Mouse (Mus musculus): ENCODE data around the gene Phf5a. TPM values are rescaled to one million over a fixed set of nuclear protein-coding genes. Genes with fewer than 3 reads are reported as not detected.
"Not testable (repeated sequence)": the region's sequence is repeated elsewhere in the genome, so short reads cannot be mapped to it uniquely, and the experiment has no call there.

Gene Phf5a
- 10 to 100 TPM; 42.6 to 44.5 TPM for total RNA-seq (2021)

DNA sequence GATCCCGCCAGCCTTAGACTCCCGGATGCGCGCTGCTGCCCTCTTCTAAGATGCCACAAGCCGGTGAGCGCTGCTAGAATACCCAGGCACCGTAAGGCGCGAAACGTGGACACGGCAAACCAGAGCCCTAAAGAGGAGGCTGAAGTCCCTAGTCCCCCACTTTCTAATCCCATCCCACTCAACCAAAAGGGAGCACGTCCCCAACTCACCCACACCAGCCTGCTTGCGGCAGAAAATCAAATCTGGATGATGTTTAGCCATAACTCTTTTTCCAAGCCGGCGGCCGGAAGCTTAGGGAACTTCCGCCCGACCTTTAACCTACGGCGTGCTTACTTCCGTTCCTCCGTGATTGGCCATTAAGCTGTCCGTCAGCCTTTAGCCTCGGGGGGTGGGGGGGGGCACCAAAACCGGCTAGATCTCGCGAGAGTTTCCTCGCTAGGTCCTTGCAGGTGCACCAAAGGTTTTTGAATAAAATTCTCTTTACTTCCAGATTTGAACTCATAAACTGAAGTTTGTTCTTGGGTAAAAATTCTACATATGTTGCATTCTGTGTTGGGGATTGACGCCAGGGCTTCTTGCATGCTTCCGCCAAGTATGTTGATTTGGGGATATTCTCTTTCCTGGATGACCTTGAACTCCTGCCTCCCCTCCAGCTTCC, at the start of gene Phf5a:
Phf5a (minus strand) TSS at position 308 of the 658 bp plus-strand sequence.
- intact Hi-C loops (cut with DNase I), result no loop called here
- DNase-seq (ENCODE audit: extremely low spot score in 1 of 2, low spot score in 2 of 2), result peak; percentile 85 to 92

DNA sequence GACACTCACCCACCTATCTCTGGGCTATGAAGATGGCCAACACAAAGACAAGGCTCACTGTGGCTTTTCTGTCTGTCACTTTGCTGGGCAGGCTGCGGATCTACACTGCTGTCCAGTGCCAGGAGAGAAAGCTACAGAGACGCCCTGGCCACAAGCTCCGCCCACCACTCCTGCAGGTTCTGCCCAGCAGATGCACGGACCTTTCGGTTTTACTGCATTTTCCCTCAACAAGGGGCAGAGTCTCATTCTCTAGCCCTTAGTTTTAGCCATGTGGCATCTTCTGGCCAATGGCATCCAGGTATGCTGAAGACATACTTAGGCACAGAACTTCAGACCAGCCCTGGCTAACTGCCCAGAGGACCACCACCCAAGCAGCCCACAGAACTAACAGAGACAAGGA, 49.5 kb upstream of the Phf5a start:
- DNase-seq (ENCODE audit: extremely low spot score in 1 of 2, low spot score in 2 of 2), result peak in 1 of 2 experiments; percentile 61
- intact Hi-C loops (cut with DNase I), result no loop called here

DNA sequence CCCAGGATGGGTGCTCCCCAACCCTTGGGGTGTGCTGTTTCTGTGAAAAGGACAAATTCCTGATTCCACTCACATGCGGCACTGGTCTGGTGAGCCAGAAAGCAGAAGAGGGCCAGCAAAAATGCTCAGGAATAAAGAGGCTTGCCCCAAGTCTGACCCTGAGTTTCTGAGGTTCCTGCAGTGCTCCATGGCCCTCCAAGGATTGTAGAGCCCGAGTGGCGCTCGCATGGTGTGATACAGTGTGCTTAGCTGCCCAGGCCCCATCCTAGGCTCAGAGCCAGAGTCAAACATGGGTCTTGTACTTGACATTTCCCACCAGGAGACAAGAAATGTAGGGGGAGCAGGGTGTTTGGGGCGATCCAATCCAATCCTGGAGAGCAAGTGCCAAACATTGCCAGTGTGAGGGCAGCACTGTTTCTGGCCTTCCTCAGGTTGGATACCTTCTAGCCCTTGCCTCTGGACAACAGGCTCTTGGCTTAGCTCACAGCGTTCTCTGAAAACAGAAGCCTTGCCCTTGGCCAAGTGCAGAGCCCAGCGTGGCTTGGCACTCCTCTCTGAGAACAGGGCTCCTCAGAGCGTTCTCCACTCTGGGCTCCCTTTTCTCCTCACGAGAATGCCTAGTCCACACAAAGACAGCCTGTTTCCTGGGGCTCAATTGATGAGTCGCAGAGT, 49.0 kb upstream of the Phf5a start:
- intact Hi-C loops (cut with DNase I), result no loop called here
- DNase-seq (ENCODE audit: extremely low spot score in 1 of 2, low spot score in 2 of 2), result peak in 1 of 2 experiments; percentile 55

DNA sequence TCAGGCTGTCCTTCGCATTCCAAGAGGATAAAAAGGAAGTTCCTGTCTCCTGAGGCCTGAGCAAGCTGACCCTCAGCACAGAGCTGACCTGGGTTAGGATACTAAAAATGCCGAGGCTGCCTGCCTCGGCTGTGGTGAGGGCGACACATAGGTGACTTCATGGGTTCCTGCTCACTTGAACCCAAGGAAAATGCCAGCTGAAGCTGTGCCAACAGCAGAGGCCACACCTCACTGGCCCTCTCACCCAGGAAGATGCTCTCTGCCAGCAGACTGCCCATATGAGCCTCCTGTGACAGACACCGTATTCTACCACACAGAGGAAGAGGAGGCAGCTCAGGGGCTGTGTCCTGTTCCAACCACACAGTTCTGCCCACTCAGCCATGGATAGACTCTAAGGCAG, 47.4 kb upstream of the Phf5a start:
- no peak for DNase-seq (ENCODE audit: extremely low spot score in 1 of 2, low spot score in 2 of 2)
- intact Hi-C loops (cut with DNase I), result no loop called here

DNA sequence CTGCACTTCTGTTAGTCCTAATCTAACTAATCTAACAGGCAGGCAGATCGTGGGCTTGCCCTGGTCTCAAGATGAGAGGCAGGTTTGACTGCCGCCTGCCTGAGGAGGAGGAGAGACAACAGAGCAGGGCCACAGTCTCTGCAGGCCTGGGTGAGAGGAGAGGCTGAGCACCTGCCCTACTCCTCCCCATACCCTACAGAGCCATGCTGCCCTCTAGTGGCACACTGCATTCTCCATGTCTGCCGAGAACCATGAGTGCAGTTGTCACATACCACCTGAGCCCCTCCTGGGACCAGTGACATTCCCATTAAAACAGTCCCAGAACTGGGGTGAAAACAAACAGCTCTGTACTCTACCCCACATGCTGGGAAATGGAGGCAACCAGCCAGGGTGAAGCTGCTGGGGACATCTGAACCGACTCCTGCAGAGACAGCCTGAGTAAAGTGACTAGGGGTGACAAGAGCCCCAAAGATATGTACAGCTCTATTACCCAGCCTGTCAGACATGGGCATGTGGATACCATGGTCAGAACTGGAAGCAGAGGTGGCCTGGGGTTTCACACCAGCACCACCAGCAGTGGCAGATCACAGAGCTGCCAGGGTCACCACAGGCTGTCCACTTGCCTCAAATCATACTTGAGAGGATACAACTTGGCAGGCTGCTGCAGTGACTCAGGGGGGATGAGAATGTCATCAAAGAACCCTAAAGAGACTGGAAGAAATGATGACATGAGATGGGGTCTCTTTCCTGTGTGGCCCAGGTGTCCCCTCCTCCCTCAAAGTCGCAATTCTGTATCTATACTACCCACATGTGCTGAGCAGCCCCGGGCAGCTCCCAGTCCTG, 46.1 kb upstream of the Phf5a start:
- DNase-seq (ENCODE audit: extremely low spot score in 1 of 2, low spot score in 2 of 2), result peak in 1 of 2 experiments; percentile 83
- intact Hi-C loops (cut with DNase I), result no loop called here

DNA sequence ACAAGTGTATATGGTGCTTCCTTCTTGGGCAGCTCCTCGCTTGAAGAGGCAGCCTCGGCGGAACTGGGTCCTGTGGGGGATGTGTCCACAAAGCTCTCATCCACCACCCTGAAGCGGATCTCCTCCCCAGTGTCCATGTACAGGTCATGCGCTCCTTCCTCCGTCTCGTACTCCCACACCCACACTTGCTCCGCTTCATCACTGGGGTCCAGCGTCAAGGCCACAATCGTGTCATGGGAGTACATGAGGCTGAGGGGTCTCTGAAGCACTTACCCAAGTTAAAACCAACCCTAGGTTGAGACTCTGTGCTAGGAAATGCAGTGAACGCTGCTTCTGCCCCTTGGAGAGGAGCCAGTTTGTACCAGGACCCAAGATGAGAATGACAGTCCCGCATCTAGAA, 45.5 kb upstream of the Phf5a start:
- intact Hi-C loops (cut with DNase I), result no loop called here
- no peak for DNase-seq (ENCODE audit: extremely low spot score in 1 of 2, low spot score in 2 of 2)

DNA sequence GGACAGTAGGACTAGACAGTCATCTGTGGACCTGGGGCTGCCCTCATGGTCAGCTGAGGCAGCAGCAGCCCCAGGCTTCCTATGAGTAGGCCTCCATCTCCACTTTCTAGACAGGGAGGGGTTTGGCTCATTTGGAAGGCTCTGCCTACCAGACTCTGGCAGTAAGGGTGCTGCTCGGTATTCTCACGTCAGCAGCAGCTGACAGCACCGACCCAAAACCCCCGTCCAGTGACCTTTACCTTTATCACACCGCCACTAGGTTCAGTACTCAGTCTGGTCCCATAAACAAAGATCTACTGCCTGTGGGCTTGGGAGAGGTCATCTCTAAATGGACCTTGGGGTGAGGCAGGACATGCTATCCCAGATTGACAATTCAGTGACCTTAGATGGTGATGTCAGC, 44.0 kb upstream of the Phf5a start:
- intact Hi-C loops (cut with DNase I), result no loop called here
- DNase-seq (ENCODE audit: extremely low spot score in 1 of 2, low spot score in 2 of 2), result no peak

DNA sequence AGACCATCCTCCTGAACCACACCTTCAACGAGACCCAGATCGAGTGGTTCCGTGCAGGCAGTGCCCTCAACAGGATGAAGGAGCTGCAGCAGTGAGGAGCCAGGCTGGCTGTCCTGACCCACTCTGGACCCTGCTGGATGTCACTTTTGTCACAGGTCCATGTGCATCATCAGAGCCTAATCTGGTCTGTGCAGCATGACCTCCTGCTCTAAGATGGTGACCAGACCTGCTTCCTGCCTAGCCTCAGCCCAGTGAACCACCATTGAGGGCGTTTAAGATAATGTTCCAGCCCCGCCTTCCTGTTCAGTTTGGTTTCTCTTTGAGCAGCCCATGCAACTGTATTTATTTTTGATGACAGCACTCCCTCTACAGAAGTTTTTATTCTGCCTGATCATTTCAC, 43.0 kb upstream of the Phf5a start:
- intact Hi-C loops (cut with DNase I), result no loop called here
- no peak for DNase-seq (ENCODE audit: extremely low spot score in 1 of 2, low spot score in 2 of 2)

DNA sequence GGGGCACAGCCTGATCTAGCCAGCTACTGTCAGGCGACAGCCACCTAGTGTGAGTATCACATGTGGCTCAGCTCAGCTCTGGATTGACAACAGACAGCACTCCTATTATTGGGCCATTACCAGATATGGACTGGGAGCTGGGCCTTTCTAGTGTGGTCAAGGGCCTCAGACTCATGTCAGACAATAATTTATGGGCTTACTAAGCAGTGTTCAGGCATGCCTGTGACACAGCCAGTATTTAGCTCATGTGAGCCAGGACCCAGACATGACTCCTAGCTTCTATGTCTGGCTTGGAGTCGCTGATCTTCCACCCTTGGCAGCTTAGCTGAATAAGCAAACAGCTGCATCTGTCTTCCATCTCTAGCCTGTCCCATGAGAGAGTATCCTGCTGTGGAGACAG, 40.8 kb upstream of the Phf5a start:
- DNase-seq (ENCODE audit: extremely low spot score in 1 of 2, low spot score in 2 of 2), result no peak

DNA sequence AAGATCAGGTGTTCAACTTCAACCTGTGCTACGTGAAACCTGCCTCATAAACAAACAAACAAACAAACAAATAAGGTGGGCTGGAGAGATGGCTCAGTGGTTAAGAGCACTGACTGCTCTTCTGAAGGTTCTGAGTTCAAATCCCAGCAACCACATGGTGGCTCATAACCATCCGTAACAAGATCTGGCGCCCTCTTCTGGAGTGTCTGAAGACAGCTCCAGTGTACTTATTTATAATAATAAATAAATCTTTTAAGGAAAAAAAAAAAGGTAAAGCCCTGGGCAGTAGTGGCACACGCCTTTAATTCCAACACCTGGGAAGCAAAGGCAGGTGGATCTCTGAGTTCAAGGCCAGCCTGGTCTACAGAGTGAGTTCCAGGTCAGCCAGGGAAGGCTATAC, 37.1 kb upstream of the Phf5a start:
- not testable (repeated sequence) for DNase-seq (ENCODE audit: extremely low spot score in 1 of 2, low spot score in 2 of 2)
- intact Hi-C loops (cut with DNase I), result loop anchor here (5.0 kb wide), 1 partner anchor 81 kb away; no protein-coding TSS in a partner anchor

More for the DNA sequence above, 40.8 kb upstream of the Phf5a start:
- intact Hi-C loops (cut with DNase I), result no loop called here

DNA sequence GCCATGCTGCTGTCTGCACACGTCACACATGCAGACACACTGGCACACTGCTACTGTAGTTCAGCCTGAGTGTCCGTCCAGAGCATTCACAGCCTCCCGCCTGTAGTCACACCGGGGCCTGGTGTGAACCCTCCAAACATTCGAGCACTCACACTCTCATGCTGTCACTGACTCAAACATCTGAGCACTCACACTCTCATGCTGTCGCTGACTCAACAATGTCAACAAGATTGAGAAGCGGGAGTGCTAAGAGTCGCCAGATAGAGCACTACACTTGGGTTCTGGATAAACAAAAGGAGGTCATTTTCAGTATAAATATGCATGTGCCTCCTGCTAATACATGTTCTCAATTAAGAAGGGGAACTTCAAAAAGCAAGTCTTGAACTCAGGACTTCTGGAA, 36.2 kb upstream of the Phf5a start:
- intact Hi-C loops (cut with DNase I), result loop anchor here (5.0 kb wide), 1 partner anchor 81 kb away; no protein-coding TSS in a partner anchor
- no peak for DNase-seq (ENCODE audit: extremely low spot score in 1 of 2, low spot score in 2 of 2)

DNA sequence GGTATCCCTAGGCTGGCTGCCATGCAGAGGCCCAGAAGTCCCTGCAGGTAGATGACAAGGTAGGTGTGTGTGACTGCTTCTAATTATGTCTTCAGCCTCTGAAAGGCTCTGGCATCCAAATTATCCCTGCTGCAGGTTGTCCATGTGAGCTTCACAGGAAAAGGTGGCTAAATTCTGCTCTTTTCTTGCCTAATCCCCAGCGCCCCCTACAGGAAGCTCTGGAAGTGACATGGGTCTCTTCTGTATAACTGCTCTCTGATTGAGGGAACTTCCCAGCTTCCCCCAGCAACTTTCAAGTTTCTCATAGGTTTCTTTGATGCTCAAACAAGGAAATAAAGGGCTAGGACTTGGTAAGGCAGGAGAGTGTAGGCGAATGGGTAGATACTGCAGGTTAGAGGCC, 33.2 kb upstream of the Phf5a start:
- peak in 1 of 2 experiments; percentile 82 for DNase-seq (ENCODE audit: extremely low spot score in 1 of 2, low spot score in 2 of 2)
- intact Hi-C loops (cut with DNase I), result loop anchor here (5.0 kb wide), 1 partner anchor 78 kb away; no protein-coding TSS in a partner anchor

DNA sequence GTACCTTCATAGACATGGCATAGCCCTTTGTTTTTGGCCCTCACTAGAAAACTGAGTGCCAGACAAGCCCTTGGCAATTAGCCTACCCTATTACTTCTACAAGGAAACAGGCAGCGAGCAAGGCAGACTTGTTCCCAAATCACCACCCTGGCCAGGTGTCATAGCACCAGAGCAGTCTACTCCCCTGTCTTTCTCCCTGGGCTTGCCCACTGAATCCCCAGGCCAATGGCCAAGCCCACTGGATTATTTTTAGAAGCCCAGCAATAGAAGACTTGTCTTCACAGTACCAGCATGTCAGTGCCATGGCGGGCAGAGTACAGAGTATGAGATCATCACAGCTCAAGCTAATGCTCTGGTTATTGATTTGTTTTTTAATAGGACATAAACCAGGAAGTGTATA, 27.0 kb upstream of the Phf5a start:
- DNase-seq (ENCODE audit: extremely low spot score in 1 of 2, low spot score in 2 of 2), result no peak

DNA sequence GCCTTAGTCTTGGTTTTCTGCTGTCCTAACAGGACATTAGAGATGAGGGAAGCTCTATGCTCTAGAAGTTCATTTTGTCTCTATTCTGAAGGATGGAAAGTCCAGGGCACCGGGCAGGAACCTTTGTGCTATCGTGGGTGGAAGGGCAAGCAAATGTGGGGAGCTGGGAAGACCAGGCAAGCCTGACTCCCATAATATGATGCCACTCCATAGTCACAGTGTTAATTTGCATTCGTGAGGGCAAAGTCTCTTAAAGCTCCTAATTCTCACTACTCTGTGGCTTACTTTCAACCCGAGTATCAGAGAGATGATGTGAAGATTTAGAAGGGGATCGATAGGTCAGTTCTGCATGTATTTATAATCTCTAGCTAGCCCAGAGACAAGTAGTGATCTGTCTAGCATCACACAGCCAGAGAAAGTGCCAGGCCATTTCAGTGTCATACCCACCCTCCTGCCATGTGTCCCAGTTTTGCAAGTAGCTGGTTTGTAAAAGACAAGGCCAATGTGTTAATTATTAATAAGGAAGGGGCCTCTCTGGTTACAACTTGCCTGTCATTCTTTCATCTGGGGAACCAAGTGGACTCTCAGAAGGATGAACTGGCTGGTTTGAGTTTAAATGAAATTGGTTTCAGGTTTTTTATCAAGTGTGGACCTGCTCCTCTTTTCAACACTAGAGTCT, 26.0 kb upstream of the Phf5a start:
- no peak for DNase-seq (ENCODE audit: extremely low spot score in 1 of 2, low spot score in 2 of 2)
- intact Hi-C loops (cut with DNase I), result no loop called here

More for the DNA sequence above, 27.0 kb upstream of the Phf5a start:
- intact Hi-C loops (cut with DNase I), result no loop called here

DNA sequence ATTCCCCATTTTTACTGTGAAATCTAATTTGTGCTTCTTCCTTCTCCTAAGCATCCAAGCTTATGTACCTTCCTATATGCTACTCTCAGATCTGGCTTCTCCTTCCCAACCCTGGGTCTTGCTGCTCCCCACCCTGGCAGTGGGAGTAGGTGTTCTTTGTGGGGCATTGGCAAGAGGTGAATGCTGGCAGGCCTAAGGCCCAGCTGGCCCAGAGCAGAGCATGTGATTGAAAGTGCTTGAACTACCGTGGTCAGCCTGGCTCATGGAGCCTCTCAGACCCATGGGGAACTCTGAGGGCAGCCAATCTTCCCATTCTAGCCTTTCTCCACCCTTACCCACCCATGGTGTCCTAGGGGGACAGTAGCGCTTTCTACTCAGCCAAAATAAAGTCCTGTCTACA, 24.7 kb upstream of the Phf5a start:
- DNase-seq (ENCODE audit: extremely low spot score in 1 of 2, low spot score in 2 of 2), result peak in 1 of 2 experiments; percentile 30
- intact Hi-C loops (cut with DNase I), result no loop called here

DNA sequence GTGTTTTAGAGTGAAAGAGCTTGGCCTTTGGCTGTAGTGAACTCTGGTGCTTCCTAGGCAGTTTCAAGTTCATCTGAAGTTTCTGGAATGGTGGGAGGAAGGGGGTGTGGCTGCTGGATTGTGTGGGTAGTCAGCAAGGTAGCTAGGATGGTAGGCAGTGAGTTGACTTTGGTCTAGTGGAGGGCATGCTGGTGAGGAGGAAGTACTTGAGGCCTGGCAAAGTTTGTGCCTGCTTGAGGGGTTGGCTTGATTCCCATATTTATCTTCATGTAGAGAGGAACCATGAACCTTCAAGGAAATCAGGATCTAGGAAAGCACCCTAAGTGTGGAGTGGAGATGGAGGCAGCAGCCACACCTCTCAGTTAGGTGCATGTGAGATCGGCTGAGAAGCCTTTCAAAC, 22.3 kb upstream of the Phf5a start:
- no peak for DNase-seq (ENCODE audit: extremely low spot score in 1 of 2, low spot score in 2 of 2)
- intact Hi-C loops (cut with DNase I), result no loop called here

DNA sequence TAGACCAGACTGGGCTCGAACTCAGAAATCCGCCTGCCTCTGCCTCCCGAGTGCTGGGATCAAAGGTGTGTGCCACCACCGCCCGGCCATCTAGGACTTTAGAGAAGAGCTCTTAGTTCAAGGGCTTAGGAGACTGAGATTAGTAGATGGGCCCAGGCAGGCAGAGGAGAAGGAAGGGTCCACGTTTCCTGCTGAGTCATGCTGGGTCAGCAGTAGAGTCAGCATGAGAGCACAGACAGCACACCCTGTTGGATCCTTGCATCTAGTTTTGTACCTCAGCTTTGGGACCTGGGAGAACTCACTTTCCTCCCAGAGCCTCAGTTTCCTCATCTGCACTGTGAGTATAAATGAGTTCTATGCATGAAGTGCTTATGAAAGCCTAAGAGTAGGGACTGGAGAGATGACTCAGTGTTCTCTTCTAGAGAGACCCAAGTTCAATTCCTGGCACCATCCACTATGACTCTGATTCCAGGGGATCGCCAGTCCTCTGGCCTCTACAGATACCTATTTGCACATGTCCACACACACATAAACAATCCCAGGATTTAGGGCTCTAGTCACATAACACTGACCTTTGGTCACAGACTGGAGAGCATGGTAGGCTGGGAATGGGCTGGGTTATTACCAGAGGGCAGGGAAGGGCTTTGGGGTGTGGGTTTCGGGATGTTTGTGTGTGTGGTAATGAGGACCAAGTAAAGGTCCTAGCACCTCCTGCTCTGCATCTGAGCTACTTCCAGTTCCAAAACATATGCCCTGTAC, 20.3 kb upstream of the Phf5a start:
- intact Hi-C loops (cut with DNase I), result no loop called here

DNA sequence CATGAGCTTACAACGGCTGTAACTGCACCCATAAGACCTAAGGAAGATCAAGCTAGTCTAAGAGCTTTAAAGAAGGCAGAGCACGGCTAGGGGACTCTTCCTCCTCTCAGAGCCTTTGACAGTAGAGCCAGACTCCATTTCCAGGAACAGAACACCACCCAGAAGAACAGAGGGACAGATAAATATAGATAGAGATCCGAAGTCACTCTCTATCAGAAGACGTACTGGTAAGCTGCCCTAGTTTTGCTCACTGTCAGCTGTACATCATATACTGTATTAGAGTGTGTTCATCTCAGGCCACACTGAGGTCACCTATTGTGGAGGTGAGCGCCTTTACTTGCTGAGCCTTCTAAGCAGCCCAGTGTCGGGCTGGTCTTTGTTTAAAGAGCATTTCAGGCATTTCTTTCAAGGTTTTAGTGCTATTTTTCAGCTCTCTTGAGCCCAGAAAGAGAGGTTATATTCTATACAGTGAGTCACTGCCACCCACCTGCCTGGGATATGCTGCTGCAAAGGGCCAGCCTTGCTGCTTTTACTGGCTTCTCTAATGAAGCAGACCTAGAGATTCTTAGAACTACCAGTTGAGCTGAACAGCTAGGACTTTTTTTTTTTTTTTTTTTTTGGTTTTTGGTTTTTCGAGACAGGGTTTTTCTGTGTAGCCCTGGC, 19.6 kb upstream of the Phf5a start:
- intact Hi-C loops (cut with DNase I), result no loop called here
- DNase-seq (ENCODE audit: extremely low spot score in 1 of 2, low spot score in 2 of 2), result no peak

More for the DNA sequence above, 20.3 kb upstream of the Phf5a start:
- DNase-seq (ENCODE audit: extremely low spot score in 1 of 2, low spot score in 2 of 2), result no peak
